Mouse (Mus musculus) brain, embryonic 14.5 days (tissue): Measurements from ENCODE around the gene Ppp5c.

ENCODE experiments used
- CTCF ChIP-seq: fragments of 200-500 bp; IDR thresholded peaks from 2 replicates; pipeline ENCODE4 v1.5.1; 2012; ENCODE audit warnings: inconsistent platforms, mild to moderate bottlenecking, moderate library complexity, borderline replicate concordance; ENCODE audit not compliant: insufficient read depth, insufficient read length; ENCODE audit errors: extremely low read depth
- POLR2A ChIP-seq: fragments of 200-500 bp; IDR thresholded peaks from 2 replicates; pipeline ENCODE4 v1.6.1; 2012; ENCODE audit warnings: mild to moderate bottlenecking, inconsistent platforms, borderline replicate concordance; ENCODE audit not compliant: poor library complexity, insufficient read depth, insufficient read length, severe bottlenecking; ENCODE audit errors: extremely low read depth

GRCm38 (mm10) chr7:17066412-17066811 lies 38.7 kb upstream of the Ppp5c start:
- TF ChIP-seq CTCF: peak; percentile 84
- TF ChIP-seq POLR2A: no peak
